Mouse (Mus musculus) bone marrow macrophage, adult 2 months (primary cell): ENCODE data around the gene Gorasp2. TPM values are rescaled to one million over a fixed set of nuclear protein-coding genes. Genes with fewer than 3 reads are reported as not detected.

Experiments used
- H3K27ac ChIP-seq: 2 replicates; pipeline ENCODE4 v1.5.1; 2012; ENCODE audit warnings: low read depth, low read length; ENCODE audit not compliant: insufficient read depth
- H3K4me1 ChIP-seq: 2 replicates; pipeline ENCODE4 v1.6.1; 2012; ENCODE audit warnings: low read length; ENCODE audit not compliant: control insufficient read depth, insufficient read depth
- H3K4me3 ChIP-seq: 2 replicates; pipeline ENCODE4 v1.5.1; 2012; ENCODE audit warnings: mild to moderate bottlenecking, low read length, moderate library complexity; ENCODE audit not compliant: insufficient read depth
- CTCF ChIP-seq: IDR thresholded peaks from 2 replicates; pipeline ENCODE4 v1.5.1; 2012; ENCODE audit warnings: low read depth, mild to moderate bottlenecking, low read length, moderate library complexity
- POLR2A ChIP-seq: IDR thresholded peaks from 2 replicates; pipeline ENCODE4 v1.6.1; 2012; ENCODE audit warnings: mild to moderate bottlenecking, low read depth, low read length, borderline replicate concordance
- polyA plus RNA-seq: library from polyadenylated mRNA; stranded (reverse); fragments of >200 nt; gene quantifications from 2 replicates; pipeline ENCODE4 v1.2.4, GENCODE M21; 2012; ENCODE audit not compliant: missing spikeins, insufficient read depth, insufficient read length

Gorasp2 gene
- polyA plus RNA-seq, 1 experiment: 56.6 TPM

DNA sequence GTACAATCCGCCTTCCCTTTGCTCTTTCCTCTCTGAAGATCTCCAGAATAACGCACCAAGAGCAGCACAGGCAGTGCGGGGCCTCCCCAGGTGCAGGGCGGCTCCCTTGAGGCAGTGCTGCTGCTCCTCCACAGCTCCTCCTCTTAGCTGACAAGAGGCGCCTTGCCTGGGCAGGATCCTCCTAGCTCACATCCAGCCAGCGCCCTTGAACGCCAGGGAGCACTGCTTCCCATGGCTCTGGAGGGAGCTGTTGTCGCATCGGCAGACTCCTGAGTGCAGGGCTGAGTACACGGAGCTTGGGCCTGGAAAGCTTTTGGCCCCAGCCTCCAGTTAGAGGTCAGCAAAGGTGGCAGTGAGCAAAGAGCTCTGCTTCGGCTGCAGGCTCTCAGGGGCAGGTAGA is 28.8 kb downstream of the Gorasp2 start:
- no peak for TF ChIP-seq POLR2A
- TF ChIP-seq CTCF: no peak
- Histone ChIP-seq H3K4me3 (no peak overlapping the region), H3K27ac (no peak overlapping the region), H3K4me1 (no peaks in the 10 kb centered on the region)

DNA sequence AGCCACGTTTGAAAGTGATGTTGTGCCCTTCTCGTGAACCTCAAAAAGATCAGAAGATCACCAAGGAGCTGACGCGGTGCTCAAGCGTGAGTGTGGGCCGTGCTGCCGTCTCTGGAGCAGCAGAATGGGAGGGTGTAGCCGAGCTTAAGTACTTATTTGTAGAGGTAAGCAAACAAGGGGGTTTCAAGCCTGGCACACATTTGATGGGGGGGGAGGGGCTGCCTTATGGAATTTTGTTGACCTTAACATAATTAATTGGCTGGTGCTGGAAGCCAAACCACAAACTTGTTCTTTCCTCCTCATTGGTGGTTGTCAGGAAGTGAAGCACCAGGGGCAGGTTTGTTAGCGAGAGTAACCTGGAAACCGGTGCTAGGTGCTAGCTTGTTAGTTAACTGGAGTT is 34.3 kb downstream of the Gorasp2 start:
- no peak overlapping the region for H3K4me3 ChIP-seq
- H3K27ac ChIP-seq: no peak overlapping the region
- no peak for TF ChIP-seq CTCF
- no peak for TF ChIP-seq POLR2A
- H3K4me1 ChIP-seq: no peaks in the 10 kb centered on the region

DNA sequence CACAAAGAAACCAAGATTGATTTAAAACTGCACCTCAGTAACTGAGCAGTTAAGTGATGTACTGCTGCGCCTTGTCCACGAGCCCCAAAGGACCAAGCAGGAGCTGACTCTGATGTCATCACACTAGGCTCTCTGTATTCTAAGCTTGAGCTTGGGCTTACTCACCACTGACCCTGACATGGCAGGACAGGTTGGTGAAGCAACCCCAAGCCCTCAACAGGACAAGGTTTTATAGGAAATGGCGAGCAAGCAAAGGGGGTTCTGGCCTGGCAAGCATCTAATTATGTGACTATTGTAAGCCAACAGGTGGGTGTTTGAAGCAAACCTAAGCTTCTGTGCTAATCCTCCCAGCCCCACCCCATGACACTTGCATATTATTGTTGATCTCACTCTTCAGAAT is 39.5 kb downstream of the Gorasp2 start:
- Histone ChIP-seq H3K27ac (no peak overlapping the region), H3K4me3 (no peak overlapping the region), H3K4me1 (peaks cover 4% of the 10 kb centered on the region)
- TF ChIP-seq CTCF: no peak
- TF ChIP-seq POLR2A: no peak

- no peak overlapping the region for H3K27ac ChIP-seq
- peaks cover 4% of the 10 kb centered on the region for H3K4me1 ChIP-seq
- no peak overlapping the region for H3K4me3 ChIP-seq
- TF ChIP-seq CTCF (no peak), POLR2A (no peak)
Observed at GRCm38 (mm10) chr2:70701571-70701970, 40.2 kb downstream of the Gorasp2 start.

GRCm38 (mm10) chr2:70702403-70702802 is 41.0 kb downstream of the Gorasp2 start:
- H3K4me3 ChIP-seq: no peak overlapping the region
- H3K27ac ChIP-seq: no peak overlapping the region
- TF ChIP-seq POLR2A: no peak
- TF ChIP-seq CTCF: no peak
- H3K4me1 ChIP-seq: peaks cover 4% of the 10 kb centered on the region

DNA sequence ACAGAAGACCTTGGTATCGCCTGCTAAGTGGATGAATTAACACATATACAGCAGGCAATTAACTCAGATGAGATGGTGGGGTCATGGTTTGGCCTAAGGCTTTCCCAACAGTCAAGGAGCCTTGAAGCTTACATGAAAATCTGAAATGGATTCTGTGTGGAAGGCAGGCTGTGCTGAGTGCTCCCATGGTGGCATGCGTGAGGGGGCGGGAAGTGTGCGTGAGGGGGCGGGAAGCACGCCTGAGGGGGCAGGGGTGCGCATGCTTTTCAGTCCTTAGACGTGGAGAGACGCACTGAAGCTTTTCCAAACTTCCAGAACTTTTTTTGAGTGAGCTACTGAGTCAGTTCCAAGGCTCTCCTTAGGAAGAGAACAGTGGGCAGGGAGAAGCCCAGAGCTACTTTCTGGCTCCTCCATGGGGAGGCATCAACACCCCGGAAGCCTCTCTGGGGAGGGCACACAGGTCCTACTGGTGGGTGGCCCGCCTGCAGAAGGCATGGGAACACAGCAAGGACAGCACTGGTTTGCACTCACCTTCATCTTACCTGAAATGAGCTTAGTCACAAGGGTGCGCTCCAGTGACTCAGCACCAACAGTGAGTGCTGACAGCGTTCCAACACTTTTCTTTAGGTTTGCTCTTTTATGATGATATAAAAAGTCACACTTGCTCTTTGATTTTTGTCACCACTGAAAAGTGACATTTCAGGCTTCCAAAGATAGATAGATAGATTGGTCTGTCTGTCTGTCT is 47.8 kb downstream of the Gorasp2 start:
- no peak for TF ChIP-seq POLR2A
- no peak for TF ChIP-seq CTCF

GRCm38 (mm10) chr2:70710236-70710635 is 48.9 kb downstream of the Gorasp2 start:
- Histone ChIP-seq H3K4me3 (no peak overlapping the region), H3K27ac (no peak overlapping the region), H3K4me1 (no peaks in the 10 kb centered on the region)
- no peak for TF ChIP-seq POLR2A
- TF ChIP-seq CTCF: no peak

More for the DNA sequence above, 47.8 kb downstream of the Gorasp2 start:
- Histone ChIP-seq H3K4me1 (no peaks in the 10 kb centered on the region), H3K27ac (no peak overlapping the region), H3K4me3 (no peak overlapping the region)

DNA sequence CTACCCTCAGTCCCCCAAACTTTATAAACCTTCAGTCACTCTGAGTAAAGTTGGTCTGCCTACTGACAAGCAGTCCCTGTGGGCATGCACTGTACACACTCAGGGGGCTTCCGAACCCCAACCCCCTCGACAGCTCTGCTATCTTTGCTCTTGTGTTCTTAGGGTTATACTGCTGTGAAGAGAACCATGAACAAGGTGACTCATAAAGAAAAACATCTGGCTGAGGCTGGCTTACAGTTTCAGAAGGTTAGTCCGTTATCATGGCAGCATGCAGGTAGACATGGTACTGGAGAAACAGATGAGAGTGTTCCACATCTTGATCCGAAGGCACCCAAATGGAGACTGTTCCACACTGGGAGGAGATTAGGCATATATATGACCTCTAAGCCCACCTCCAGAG is 49.5 kb downstream of the Gorasp2 start:
- no peak overlapping the region for H3K4me3 ChIP-seq
- no peak overlapping the region for H3K27ac ChIP-seq
- TF ChIP-seq CTCF: no peak
- no peak for TF ChIP-seq POLR2A
- H3K4me1 ChIP-seq: no peaks in the 10 kb centered on the region

DNA sequence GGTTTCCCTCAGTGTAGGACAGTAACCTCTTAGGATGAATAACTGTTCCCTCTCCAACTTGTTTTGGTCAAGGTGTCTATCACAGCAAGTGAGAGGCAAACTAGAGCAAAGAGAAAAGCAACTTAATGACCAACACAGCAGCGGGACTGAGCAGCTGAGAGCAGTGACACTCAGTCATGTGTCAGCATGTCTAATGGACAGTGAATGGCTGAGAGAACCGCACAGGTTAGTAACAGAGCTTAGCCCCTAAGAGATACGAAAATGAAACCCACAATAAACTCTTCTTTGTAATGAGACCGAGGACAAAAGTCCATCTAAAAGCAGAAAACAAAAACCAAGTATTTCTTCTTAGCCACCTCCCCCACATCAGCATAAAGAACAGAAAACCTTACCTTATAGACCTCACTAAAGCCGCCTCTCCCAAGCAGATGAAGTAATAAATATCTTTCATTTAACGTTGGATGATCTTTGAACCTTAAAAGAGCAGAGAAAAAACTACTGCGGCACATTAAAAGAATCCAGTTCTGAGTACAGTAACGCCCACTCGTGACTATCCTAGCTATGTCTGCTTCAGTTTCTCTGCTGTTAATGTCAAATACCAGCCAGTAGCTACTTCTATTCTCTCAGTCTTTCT is 62.4 kb downstream of the Gorasp2 start:
- TF ChIP-seq POLR2A (no peak), CTCF (no peak)
- H3K27ac ChIP-seq: no peak overlapping the region
- no peaks in the 10 kb centered on the region for H3K4me1 ChIP-seq

DNA sequence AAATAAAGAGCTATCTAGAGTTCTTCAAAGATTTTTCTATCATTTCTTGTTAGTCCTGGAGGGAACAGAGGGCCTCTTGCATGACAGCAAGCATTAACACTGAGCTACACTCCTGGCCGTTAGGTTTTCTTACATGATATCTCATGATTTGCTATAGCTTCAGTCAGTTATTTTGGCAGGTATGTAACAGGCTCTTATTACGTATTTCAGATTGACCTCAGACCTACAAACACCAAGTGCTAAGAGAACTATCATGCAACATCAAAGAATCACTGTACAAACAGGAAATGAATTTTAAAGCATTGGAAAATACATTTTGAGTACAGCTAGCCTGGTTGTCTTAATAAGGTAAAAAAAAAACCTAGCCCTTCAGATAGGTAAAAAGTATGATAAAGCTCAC is 65.7 kb downstream of the Gorasp2 start:
- Histone ChIP-seq H3K4me3 (no peak overlapping the region), H3K4me1 (no peaks in the 10 kb centered on the region), H3K27ac (no peak overlapping the region)
- TF ChIP-seq CTCF (no peak), POLR2A (no peak)

More for the DNA sequence above, 62.4 kb downstream of the Gorasp2 start:
- H3K4me3 ChIP-seq: no peak overlapping the region
